Mouse (Mus musculus) MEL (cell line): ENCODE data around the gene Slc2a1.

Experiments
- ELF1 ChIP-seq: IDR thresholded peaks from 2 replicates; pipeline ENCODE4 v1.6.1; 2014; ENCODE audit warnings: low read depth, mild to moderate bottlenecking, inconsistent platforms, low read length, improper control_type of control experiment, moderate library complexity
- EP300 ChIP-seq, 2 experiments: IDR thresholded peaks; 2 replicates each; pipeline ENCODE4 v1.6.1; 2011; ENCODE audit warnings: improper control_type of control experiment in 2 of 2, low read length in 2 of 2, low read depth in 1 of 2, mild to moderate bottlenecking in 1 of 2
- GATA1 ChIP-seq: IDR thresholded peaks from 2 replicates; pipeline ENCODE4 v1.6.1; 2011; ENCODE audit warnings: low read depth, low read length, improper control_type of control experiment
- POLR2A ChIP-seq, 2 experiments: IDR thresholded peaks; 2 replicates each; pipeline ENCODE4 v1.6.1; 2011 to 2012; ENCODE audit warnings: low read length in 2 of 2, mild to moderate bottlenecking in 2 of 2, control low read depth in 1 of 2, improper control_type of control experiment in 1 of 2, low read depth in 1 of 2, moderate library complexity in 1 of 2; ENCODE audit not compliant: control insufficient read depth in 1 of 2, insufficient read depth in 1 of 2, poor library complexity in 1 of 2
- SIN3A ChIP-seq: IDR thresholded peaks from 2 replicates; pipeline ENCODE4 v1.6.1; 2012; ENCODE audit warnings: low read length, improper control_type of control experiment, inconsistent platforms
- ZKSCAN1 ChIP-seq: IDR thresholded peaks from 2 replicates; pipeline ENCODE4 v1.6.1; 2012; ENCODE audit warnings: low read depth, mild to moderate bottlenecking, inconsistent platforms, low read length, improper control_type of control experiment, moderate library complexity

- TF ChIP-seq GATA1: peak; percentile 80
- no peak for TF ChIP-seq ZKSCAN1
- TF ChIP-seq SIN3A: peak; percentile 53
- peak; percentile 75 to 84 for TF ChIP-seq EP300 (IDR thresholded peaks at IDR 0.05; ENCODE audit: low read depth in 1 of 2, low read length in 2 of 2)
- TF ChIP-seq POLR2A (IDR thresholded peaks at IDR 0.05; ENCODE audit: control insufficient read depth in 1 of 2, insufficient read depth in 1 of 2, low read depth in 1 of 2, low read length in 2 of 2, poor library complexity in 1 of 2): no peak
- TF ChIP-seq ELF1: no peak
These were observed 7.1 kb downstream of the Slc2a1 start for GRCm38 (mm10) chr4:119115611-119116070.
